Mouse (Mus musculus) intestine, postnatal 0 days (tissue): ENCODE data around the gene Ttf1. TPM values are rescaled to one million over a fixed set of nuclear protein-coding genes. Genes with fewer than 3 reads are reported as not detected.

ENCODE experiments used
- ATAC-seq: fragments of 200-750 bp; cut with Nextera tagmentation; 2 replicates; pipeline ENCODE4 v1.8.0; 2017; ENCODE audit warnings: mild to moderate bottlenecking, moderate TSS enrichment, moderate library complexity
- H3K27ac ChIP-seq: fragments of 300-500 bp; sonication (generic); 2 replicates; pipeline ENCODE4 v1.5.1; 2014; ENCODE audit warnings: mild to moderate bottlenecking, low read depth, low read length, moderate library complexity
- H3K27me3 ChIP-seq: fragments of 300-500 bp; sonication (generic); replicated peaks from 2 replicates; pipeline ENCODE4 v1.6.1; 2014; ENCODE audit warnings: low read length, mixed read lengths; ENCODE audit not compliant: control insufficient read depth, insufficient read depth
- H3K36me3 ChIP-seq: fragments of 300-500 bp; sonication (generic); 2 replicates; pipeline ENCODE4 v1.6.1; 2014; ENCODE audit warnings: mild to moderate bottlenecking, moderate library complexity; ENCODE audit not compliant: control insufficient read depth, insufficient read depth
- H3K4me1 ChIP-seq: fragments of 300-500 bp; sonication (generic); replicated peaks from 2 replicates; pipeline ENCODE4 v1.6.1; 2014; ENCODE audit warnings: antibody characterized with exemption, low read length, mixed read lengths; ENCODE audit not compliant: control insufficient read depth, insufficient read depth
- H3K4me2 ChIP-seq: fragments of 300-500 bp; sonication (generic); replicated peaks from 2 replicates; pipeline ENCODE4 v1.6.1; 2014; ENCODE audit warnings: low read depth, mild to moderate bottlenecking, moderate library complexity
- H3K4me3 ChIP-seq: fragments of 300-500 bp; sonication (generic); 2 replicates; pipeline ENCODE4 v1.5.1; 2014; ENCODE audit warnings: low read depth, low read length
- H3K9ac ChIP-seq: fragments of 300-500 bp; sonication (generic); 2 replicates; pipeline ENCODE4 v1.6.1; 2014; ENCODE audit warnings: mild to moderate bottlenecking, low read depth, low read length
- H3K9me3 ChIP-seq: fragments of 300-500 bp; sonication (generic); 2 replicates; pipeline ENCODE4 v1.6.1; 2016; ENCODE audit warnings: mixed run types; ENCODE audit not compliant: control insufficient read depth
- CTCF ChIP-seq: sonication (generic); IDR thresholded peaks from 2 replicates; pipeline ENCODE4 v1.5.1; 2016; ENCODE audit warnings: low read depth, mild to moderate bottlenecking, control low read depth, antibody characterized with exemption, moderate library complexity
- polyA plus RNA-seq: library from polyadenylated mRNA; unstranded; fragments of >200 nt; fragmentation: Nextera tagmentation; extraction: Ambion mirVana; gene quantifications from 2 replicates; pipeline ENCODE4 v1.2.1, GENCODE M21; 2015

Gene Ttf1
- polyA plus RNA-seq, 1 experiment from 2014 or later = 4.3 TPM

GRCm38 (mm10) chr2:29135161-29135560, 75.1 kb downstream of the Ttf1 start:
- H3K36me3 ChIP-seq = peaks cover 62% of the 10 kb centered on the region
- no peak for TF ChIP-seq CTCF
- H3K9me3 ChIP-seq = no peaks in the 10 kb centered on the region
- no peak overlapping the region for H3K9ac ChIP-seq
- no peak overlapping the region for H3K4me2 ChIP-seq
- ATAC-seq = no peak
- H3K4me3 ChIP-seq = no peak overlapping the region
- no peak overlapping the region for H3K27ac ChIP-seq
- H3K27me3 ChIP-seq = no peaks in the 10 kb centered on the region
- no peaks in the 10 kb centered on the region for H3K4me1 ChIP-seq

Other genes with a start within 250 kb of the Ttf1 start
- gene Gtf3c4, start 219.9 kb upstream of the Ttf1 start, polyA plus RNA-seq = 3.0 and 3.7 TPM in 2 replicates
- 3.0 and 3.9 TPM in 2 replicates for gene Ddx31, start 219.9 kb upstream of the Ttf1 start, polyA plus RNA-seq
- gene Barhl1, start 143.6 kb upstream of the Ttf1 start, polyA plus RNA-seq = not detected in 2 replicates
- 0.08 and 0.20 TPM in 2 replicates for gene Cfap77, start 5.2 kb upstream of the Ttf1 start, polyA plus RNA-seq
- 4.3 TPM in 2 replicates for gene Setx, start 63.9 kb downstream of the Ttf1 start, polyA plus RNA-seq
- gene Ntng2, start 192.7 kb downstream of the Ttf1 start, polyA plus RNA-seq = 0.21 TPM in 1 of 2 replicates, not detected in the other